Mouse (Mus musculus) ovary, postnatal 36 days (tissue): ENCODE measurements around the gene Bzw2.
"Not testable (repeated sequence)": the region's sequence is repeated elsewhere in the genome, so short reads cannot be mapped to it uniquely, and the experiment has no call there.

Experiments used
- DNase-seq: peaks from one replicate; pipeline ENCODE4 v3.0.0; 2022; ENCODE audit warnings: low spot score, mixed read lengths

Gene Bzw2

DNA sequence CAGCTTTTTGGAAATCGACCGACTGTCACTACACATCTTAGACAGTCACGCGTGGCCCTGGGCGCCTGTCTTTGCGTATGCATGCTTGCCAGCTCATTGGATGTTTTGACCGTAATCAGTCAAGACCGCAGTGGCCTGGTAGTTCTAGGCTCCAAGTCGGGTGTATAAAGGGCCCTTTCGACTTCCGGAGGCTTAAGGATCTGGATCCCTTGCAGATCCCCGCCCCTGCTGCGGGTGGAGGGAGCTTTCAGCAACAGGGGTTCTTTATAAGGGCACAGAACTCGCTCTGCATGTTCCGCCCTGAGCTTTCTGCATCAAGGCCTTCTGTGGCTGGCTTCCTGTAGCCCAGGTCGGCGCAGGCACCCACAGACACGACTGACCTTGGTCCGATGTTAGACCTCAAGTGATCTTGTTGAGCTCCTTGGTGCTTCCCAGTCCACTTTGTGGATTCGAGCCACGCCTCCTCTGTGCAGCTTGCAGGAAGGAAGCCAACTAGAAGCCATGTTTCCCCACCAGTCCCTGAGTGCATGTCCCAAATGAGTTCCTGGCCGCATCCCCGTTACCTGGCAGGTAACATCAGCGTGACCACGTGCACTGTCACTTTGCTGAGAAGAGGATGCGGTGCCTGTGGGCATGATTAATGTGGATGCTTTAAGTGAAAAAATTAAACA lies at the start of gene Bzw2:
TSS of gene Bzw2 (minus strand) at position 443 of the 671 bp plus-strand sequence.
- peak; percentile 74 for DNase-seq

DNA sequence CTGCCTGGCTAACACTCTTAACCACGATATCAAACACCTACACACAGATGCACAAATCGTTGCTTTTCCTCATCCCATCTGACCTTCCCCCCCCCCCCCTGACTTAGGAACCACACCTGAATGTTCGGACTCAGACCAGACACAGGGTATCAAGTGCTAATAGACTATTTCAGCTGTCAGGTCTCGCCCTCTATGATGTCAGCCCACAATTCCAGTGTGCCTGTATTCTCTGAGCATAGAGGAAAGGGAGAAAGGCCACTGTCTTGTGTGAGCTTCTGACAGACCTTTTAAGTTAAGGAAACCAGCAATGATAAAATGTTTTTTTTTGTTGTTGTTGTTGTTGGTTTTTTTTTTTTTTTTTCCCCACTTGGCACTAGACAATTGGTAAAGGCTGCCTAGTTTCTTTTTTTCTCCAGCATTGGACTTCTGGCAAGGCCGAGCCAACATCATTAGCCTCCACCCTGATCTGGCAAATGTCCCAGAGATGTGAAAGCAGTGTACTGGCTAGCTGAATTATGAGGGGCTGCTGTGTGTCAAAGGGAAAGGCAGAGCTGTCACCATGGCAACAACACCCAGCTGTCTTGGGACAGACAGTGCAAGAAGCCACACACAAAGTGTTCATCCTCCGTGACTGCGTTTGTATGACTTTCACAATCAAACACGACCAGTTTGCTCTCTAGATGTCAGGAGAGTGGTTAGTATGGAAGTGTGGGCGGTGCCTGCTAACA lies 49.4 kb upstream of the Bzw2 start:
- peak; percentile 23 for DNase-seq

DNA sequence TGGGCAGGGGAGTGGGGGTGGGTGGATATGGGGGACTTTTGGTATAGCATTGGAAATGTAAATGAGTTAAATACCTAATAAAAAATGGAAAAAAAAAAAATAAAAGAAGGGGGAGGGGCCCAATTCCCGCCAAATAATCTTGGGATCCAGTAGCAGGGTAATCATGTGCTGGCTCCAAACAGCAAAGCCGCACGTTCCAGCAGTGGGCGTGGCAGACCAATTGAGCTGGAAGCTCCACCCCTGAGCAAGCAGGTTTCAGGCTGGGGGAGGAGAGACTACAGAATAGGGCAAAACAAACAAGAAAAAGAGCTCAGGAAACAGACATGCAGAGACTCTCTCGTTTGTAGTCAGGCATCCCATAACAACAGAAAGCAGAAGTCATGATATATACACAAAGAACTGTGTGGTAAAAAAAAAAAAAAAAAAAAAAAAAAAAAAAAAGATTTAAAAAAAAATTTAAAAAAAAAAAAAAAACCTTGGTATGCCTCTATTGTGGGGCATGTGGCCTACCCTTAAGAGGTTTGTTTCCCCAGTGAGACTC lies 47.8 kb upstream of the Bzw2 start:
- DNase-seq, result not testable (repeated sequence)

DNA sequence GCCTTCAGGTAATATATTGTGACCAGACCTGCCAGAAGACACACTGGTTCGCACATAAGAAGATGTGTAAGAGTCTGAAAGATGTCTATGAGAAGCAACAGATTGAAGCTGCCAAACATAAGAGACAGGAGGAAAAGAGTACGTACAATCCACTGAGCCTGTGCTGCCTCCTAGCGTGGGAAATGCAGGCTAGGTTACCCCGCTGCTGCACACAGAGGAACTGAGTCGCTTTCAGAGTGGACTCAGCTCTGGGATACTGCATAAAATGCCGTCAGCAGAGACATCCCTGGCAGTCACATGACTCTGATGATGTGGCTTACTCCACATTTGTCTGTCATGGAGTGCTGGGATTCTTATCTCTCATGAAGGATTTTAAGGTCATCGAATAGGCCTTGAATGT lies 37.1 kb upstream of the Bzw2 start:
- no peak for DNase-seq

DNA sequence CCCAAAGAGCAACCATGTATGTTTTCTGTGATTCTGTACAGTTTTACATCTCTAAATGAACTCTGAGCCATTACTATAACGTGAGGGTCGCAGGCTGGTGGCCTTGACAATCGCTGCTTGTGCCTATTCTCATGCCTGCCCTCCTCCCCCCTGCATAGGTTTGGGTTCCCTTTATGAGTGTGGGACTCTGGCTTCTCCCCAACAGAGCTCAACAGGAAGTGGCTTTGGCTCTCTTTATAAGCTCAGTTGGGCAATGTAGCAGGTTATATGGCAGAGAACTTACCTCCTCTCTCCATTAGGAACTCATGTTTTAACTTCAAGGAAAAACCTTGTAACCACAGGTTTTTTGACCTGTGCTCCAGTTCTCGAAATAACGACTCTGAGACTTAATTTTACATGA lies 32.5 kb upstream of the Bzw2 start:
- no peak for DNase-seq

DNA sequence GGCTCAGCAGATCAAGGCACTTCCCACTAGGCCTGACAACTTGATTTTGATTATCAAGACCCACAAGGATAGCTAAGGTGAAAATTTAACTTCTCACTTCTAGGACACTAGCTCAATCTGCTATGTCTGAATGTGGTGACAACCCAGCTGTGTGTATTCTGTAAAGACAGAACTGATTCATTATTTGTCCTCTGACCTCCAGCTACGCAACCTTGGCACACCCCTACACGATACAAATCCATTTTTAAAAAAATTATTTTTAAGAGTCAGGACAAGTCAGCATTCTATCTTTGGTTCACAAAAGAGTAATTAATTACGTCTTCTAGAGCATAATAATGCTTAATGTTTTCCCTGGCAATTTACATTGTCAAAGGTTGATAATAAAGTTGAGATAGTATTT lies 31.7 kb upstream of the Bzw2 start:
- no peak for DNase-seq

DNA sequence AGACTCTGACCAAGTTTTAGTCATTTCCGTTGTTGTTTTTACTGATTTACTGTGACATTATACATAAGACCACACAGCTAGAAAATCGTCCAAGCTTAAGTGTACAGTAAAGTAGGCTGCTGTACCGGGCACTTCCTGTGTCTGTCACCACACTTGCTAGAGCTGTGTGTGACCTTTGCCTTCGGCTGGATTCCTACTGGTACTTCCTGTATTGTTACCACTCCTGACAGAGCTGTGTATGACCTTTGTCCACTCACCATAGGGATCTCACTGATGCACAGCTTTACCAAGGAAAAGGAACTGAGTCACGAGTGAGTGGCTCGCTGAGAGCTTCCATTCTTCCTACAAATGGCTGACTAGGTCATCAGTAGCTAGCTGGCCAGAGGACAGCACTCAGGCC lies 29.2 kb upstream of the Bzw2 start:
- DNase-seq, result no peak

DNA sequence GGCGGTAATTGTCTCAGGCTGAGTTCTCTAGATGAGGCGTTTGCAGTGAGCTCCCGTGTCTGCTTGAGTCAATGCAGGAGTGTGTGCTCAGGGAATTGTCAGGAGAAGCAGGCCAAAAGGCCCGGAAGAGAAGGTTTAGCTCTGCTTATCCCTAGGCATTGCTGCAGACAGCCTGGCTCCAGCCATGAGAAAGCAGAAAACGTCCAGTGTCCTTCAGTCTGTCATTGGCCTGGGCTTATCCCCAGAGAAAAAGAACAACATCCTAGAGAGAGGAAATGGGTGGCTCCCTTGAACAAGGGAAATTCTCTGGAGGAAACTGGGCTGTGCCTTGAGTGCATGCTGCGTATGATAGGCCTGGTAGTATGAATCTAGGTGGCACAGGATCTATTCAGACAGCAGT lies 24.7 kb upstream of the Bzw2 start:
- peak; percentile 10 for DNase-seq

DNA sequence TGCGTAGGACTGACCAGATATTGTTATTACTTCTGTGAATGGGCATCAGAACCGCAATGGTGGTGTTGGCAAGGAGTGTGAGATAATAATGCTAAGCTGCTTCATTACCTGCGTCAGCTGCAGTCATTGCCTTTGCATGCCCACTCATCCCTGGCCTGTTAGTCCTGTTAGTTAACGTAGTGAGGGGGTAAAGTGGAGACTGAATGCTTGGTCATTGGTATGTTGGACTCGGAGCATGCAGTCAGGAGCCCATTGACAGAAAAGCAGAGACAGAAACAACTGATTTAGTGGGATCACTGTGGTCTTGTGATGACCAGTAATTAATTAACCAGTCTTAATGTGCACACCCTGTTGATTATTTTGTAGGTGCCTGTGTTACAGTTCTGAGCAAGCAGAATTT lies 19.3 kb upstream of the Bzw2 start:
- DNase-seq, result no peak

DNA sequence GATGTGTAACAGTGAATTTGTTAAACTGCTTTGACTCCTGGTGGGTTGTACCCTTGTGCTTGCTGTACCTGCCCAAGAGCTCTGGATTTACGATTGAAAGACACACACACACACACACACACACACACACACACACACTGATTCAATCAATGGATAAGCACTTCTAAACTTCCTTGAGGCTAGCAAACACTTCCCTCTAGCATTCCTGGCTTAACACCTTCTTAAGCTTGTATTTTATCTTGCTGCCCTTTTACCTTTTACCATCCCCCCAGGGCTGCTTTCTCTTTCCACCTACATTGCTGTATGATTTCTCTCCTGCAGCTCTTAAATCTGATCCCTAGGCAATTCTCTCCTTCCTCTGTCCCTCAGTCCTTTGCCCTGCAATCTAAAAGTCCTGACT lies 7.4 kb upstream of the Bzw2 start:
- DNase-seq, result no peak

DNA sequence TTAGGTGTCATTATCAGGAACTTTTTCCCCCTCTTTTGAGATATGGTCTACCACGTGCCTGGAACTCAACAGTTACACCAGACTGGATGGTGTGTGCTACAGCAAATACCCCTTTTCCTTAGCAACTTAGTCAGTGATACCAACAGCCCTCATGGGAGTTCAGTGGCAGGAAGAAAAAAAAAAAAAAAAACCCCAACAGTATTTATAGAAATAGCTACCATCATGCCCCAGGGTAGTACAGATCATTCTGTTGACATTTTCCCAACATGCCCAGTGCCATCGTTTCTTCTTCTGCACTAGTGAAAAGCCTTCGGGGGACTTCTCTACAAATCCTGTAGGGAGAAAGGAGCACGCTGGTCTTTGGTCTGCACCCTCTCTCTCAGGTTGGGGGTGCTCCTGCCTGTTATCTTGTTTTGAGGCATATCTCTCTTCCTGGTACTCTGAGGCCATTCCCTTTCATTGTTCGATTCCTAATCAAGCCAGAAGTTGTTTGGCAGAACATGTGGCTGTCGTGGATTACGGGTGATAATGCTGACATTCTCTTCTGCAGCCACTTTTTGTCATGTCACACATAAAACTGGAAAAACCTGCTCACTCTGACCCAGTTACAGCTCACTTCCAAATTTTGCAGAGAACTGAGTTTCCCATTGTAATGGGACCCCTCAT lies 6.4 kb upstream of the Bzw2 start:
- DNase-seq, result no peak

DNA sequence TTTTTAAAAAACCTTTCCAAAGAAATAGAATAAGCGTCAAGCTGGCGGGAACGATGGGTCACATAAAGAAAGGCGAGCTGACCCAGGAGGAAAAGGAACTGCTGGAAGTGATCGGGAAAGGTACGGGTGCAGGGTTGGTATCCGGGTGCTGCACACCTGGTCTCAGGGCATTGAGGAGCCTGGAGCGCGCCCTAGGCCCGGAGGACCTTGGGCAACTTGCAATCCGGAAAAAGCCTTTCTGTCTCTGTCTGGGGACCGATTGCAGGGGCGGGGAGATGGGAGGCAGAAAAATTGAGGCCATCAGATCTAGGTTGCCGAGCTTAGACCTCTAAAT lies 609 bp downstream of the Bzw2 start:
- no peak for DNase-seq

DNA sequence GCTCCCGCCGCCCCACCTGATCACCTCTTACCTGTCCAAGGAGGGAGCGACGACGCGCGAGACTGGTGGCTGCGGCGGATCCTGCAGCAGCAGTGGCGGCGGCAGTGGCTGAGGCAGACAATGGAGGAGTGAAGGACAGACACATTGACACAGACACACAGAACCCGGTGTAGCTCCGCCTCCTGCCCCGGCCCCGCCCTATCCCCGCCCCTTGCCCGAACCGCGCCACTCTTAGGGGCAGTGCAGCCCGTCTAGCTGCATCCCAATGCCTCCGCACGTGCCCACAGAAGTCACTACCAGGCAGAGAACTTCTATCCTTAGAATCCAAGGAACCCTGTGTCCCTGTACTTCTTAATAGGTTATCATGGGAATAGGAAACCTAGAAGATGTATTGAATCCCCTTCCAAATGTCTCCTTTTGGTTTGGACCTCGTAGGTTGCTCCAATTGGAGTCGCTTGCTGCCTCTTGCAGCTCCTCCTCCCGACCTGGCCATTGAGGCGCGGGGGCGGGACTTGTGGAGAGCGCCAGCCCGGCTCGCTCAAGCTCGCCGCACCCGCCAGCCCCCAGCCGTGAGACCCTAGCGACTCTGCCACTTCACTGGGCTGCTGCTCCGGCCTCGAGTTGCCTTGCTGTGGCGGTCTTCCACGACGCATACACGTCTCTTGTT lies 1.1 kb downstream of the Bzw2 start, which contains the start of gene Ankmy2:
TSS of gene Ankmy2 (plus strand) at position 478 of the 667 bp plus-strand sequence.
- peak; percentile 88 for DNase-seq

DNA sequence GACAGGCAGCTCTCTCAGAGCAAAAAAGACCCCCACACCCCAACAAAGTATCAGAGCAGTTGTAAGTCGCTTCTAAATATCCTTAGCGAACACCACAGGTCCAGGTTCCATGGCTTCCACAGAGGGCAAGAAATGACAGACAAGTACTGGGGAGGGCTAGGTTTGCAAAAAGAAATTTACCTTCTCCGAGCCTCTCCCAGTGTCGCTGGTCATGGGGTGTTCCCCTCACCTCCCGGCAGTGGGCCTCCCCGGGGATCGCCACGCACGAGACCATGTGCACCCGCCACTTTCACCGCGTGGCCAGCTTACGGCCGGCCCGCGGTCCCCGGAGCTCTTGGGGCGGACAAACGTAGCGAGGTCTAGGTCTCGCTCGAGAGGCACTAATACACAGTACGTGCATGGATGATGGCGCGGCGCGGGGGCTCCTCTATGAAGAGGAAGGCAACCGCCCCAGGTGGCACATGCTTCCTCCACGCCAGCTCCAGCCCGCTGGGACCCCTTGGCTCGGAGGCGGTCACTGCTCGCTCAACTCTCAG lies 1.7 kb downstream of the Bzw2 start:
- no peak for DNase-seq

DNA sequence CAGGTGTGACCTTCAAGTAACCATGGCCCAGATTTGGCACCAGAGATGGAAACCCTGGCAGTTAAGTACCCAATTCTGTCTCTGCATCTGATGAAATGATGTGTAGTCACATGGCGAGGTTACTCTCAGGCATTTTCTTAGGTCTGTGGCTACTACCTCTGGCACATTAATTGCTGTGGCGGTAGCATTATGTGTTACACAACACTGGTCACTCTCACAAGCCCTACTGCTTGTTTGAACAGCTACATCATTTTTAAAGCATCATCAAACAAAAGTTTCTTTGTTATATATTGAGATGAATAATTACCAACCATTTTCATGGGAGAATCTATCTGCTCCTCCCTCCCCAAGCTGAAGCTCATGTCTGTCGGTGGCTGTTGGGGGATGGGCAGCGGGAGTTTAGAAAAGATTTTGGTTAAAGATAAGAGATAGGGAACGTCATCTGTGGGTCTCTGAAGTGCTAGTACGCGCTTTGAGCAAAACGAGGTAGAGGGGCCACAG lies 2.7 kb downstream of the Bzw2 start:
- DNase-seq, result no peak

DNA sequence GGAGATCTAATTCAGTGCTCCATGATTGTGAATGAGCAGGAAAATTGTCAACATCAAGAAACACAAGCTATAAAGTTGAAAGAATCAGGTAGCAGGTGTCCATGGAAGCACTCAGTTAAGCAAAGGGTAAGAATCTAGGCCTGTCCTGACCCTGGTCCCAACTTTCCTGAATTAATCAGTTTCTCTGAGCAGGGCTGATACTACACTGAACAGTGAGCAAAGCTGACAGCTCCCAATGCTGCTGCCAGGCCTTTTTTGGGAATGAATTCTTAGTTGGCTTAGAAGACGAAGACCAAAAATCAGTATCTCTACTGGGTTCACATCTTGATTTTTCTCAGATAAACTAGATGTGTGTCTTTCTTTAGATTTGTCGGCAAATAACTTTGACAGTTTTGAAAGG lies 7.1 kb downstream of the Bzw2 start:
- no peak for DNase-seq

DNA sequence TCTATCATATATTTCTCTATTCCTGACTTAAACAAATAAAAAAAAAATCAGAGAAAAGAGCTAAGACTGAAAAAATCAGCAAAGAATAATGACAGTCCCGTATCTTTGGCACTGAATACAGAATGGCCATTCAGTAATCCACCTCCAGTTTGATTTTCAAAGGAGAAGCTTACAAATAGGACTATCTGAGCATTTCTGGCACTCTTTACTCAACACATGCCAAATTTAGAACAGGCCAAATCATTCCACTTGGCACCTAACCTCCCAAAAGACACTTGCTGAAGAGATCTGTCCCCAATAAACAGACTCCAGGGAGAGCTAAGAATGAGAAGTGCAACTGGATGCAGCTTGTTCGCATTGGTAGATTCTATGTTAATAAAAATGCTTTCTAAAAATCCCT lies 7.6 kb downstream of the Bzw2 start:
- DNase-seq, result no peak

DNA sequence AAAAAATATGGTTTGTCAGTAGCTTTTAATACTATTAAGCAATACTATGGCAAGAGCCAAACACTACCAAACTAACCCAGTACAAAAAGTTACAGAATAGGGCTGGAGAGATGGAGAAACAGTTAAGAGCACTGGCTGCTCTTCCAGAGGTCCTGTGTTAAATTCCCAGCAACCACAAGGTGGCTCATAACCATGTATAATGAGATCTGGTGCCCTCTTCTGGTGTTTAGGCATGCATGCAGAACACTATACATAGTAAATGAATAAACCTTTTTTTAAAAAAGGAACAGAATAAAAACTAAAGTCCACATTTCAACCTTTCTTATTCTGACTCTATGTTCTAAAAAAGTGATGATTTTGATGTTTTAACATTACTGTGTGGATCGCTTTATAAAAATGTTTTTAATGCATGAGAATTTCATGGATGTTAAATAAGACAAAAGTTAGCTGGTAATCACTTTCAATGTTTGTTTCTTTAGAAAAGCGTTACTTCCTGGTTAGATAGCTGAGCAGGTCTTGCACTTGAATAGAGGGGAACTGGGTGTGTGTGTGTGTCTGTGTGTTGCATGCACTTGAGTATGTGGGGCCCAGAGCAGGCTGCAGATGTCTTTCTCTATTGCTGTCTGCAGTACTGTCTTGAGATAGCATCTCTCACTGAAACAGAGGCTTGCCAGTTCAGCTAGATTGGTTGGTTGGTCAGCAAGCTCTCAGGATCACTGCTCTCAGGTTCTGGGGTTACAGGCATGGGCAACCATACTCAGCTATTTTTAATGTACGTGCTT lies 11.5 kb downstream of the Bzw2 start:
- no peak for DNase-seq

DNA sequence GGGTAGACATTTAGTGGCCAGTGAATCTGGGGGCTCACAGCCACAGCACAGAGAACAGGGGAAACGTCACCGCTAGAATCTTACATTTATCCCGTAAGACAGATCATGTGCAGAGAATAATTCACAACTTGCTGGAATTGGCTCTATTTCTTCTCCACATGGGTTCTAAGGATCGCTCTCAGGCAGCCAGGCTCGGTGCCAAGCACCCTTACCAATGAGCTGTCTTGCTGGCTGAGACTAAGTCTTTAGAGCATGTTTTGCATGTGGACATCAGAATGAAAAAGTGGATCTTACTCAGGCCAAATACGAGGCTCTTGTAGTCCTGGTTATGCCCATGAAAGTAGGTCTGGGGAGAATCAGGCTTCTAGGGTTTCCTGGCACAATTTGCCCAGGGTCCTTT lies 17.5 kb downstream of the Bzw2 start:
- DNase-seq, result no peak

DNA sequence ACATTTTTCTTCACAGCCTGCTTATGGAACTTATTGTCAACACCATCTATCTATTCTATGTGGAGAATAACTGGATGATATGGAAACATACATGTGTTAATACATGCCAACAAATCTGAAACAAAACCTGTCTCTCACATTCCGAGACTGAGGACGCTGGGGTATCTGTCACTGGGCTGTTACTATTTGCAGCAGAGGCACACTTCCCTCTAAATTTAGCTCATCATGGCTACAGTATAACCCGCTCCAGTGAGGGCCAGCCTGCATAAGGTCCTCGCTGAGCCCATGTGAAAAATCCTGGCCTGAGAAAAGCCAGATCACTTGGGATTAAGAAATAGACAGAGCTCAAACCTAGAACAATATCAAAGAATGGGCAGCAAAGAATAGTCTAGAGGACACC lies 20.7 kb downstream of the Bzw2 start:
- DNase-seq, result no peak

DNA sequence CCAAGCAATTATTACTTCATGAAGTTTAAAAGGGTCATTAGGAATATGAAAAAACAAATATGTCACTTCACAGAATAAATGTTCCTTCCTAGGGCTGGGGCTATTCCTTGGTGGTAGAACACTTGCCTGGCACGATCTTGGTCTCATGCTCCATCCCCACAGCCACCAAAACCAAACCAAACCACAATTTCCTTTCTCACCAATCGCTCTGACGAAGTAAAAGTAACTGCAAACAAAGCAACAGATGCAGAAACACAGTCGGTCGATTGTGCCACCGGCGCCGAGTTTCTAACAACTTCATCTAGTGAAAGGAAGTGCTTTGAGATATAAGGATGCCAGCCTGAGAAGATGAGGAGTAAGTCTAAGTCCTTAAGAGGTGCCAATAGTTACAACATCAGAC lies 21.6 kb downstream of the Bzw2 start:
- no peak for DNase-seq
